Mouse (Mus musculus) hindbrain, embryonic 12.5 days (tissue): ENCODE results near the gene Ddr2. TPM values are rescaled to one million over a fixed set of nuclear protein-coding genes. Genes with fewer than 3 reads are reported as not detected.

Experiments
- ATAC-seq: fragments of 200-750 bp; cut with Nextera tagmentation; 2 replicates; pipeline ENCODE4 v1.8.0; 2017; ENCODE audit warnings: moderate TSS enrichment; ENCODE audit not compliant: low FRiP score
- H3K27ac ChIP-seq: fragments of 300-500 bp; sonication (generic); 2 replicates; pipeline ENCODE4 v1.5.1; 2016; ENCODE audit warnings: mild to moderate bottlenecking
- H3K27me3 ChIP-seq: fragments of 300-500 bp; sonication (generic); 2 replicates; pipeline ENCODE4 v1.6.1; 2016; ENCODE audit warnings: mild to moderate bottlenecking
- H3K36me3 ChIP-seq: fragments of 300-500 bp; sonication (generic); 2 replicates; pipeline ENCODE4 v1.6.1; 2016; ENCODE audit warnings: mild to moderate bottlenecking
- H3K4me1 ChIP-seq: fragments of 300-500 bp; sonication (generic); 2 replicates; pipeline ENCODE4 v1.6.1; 2016
- H3K4me2 ChIP-seq: fragments of 300-500 bp; sonication (generic); replicated peaks from 2 replicates; pipeline ENCODE4 v1.6.1; 2016; ENCODE audit warnings: mild to moderate bottlenecking
- H3K4me3 ChIP-seq: fragments of 300-500 bp; sonication (generic); 2 replicates; pipeline ENCODE4 v1.5.1; 2016; ENCODE audit warnings: mild to moderate bottlenecking
- H3K9ac ChIP-seq: fragments of 300-500 bp; sonication (generic); 2 replicates; pipeline ENCODE4 v1.6.1; 2016; ENCODE audit warnings: mild to moderate bottlenecking, moderate library complexity
- H3K9me3 ChIP-seq: fragments of 300-500 bp; sonication (generic); replicated peaks from 2 replicates; pipeline ENCODE4 v1.6.1; 2016; ENCODE audit warnings: mild to moderate bottlenecking
- WGBS: fragments of 180-500 bp; shearing (Covaris S2); methylation state at CpG from one replicate; pipeline ENCODE4 v1.1.7; 2016; 5-methylcytosine and 5-hydroxymethylcytosine counted together
- polyA plus RNA-seq: library from polyadenylated mRNA; unstranded; fragments of >200 nt; fragmentation: Nextera tagmentation; extraction: Ambion mirVana; gene quantifications from 2 replicates; pipeline ENCODE4 v1.2.1, GENCODE M21; 2016

Gene Ddr2
- polyA plus RNA-seq, 1 experiment from 2014 or later: 42.1 TPM

- Histone ChIP-seq H3K9ac (no peak overlapping the region), H3K27me3 (no peaks in the 10 kb centered on the region), H3K36me3 (no peaks in the 10 kb centered on the region), H3K4me2 (no peak overlapping the region), H3K9me3 (0 out of 2 replicates have a peak, but pooled peaks cover 6% of the 10 kb centered on the region), H3K4me3 (no peak overlapping the region), H3K27ac (no peak overlapping the region), H3K4me1 (peaks cover 6% of the 10 kb centered on the region; the same call in 1 of the 2 replicates)
- ATAC-seq: no peak; the same call in 1 of the 2 replicates
- 62% methylated on average over 6 of the region's 6 CpGs for WGBS
Measured at GRCm38 (mm10) chr1:170056214-170056613, 54.3 kb downstream of the Ddr2 start.

- H3K27me3 ChIP-seq: no peaks in the 10 kb centered on the region
- WGBS: 83% methylated on average over 1 of the region's 1 CpGs
- no peak overlapping the region for H3K9ac ChIP-seq
- H3K27ac ChIP-seq: no peak overlapping the region; the same call in 1 of the 2 replicates
- H3K9me3 ChIP-seq: no peaks in the 10 kb centered on the region
- H3K4me1 ChIP-seq: peaks cover 6% of the 10 kb centered on the region; the same call in 1 of the 2 replicates
- no peak overlapping the region for H3K4me2 ChIP-seq
- no peaks in the 10 kb centered on the region for H3K36me3 ChIP-seq
- ATAC-seq: no peak
- no peak overlapping the region for H3K4me3 ChIP-seq
Measured at GRCm38 (mm10) chr1:170052469-170053065, 58.0 kb downstream of the Ddr2 start.

- ATAC-seq: no peak
- Histone ChIP-seq H3K4me1 (peaks cover 6% of the 10 kb centered on the region; the same call in 1 of the 2 replicates), H3K9ac (no peak overlapping the region), H3K27me3 (no peaks in the 10 kb centered on the region), H3K27ac (no peak overlapping the region), H3K36me3 (no peaks in the 10 kb centered on the region), H3K9me3 (no peaks in the 10 kb centered on the region), H3K4me3 (no peak overlapping the region), H3K4me2 (no peak overlapping the region)
- 62% methylated on average over 5 of the region's 5 CpGs for WGBS
Measured at GRCm38 (mm10) chr1:170051631-170052177, 58.9 kb downstream of the Ddr2 start.

- 87% methylated on average over 4 of the region's 4 CpGs for WGBS
- H3K4me2 ChIP-seq: no peak overlapping the region
Measured at GRCm38 (mm10) chr1:170048434-170048833, 62.1 kb downstream of the Ddr2 start.

GRCm38 (mm10) chr1:170044726-170045471, 65.7 kb downstream of the Ddr2 start:
- WGBS: 81% methylated on average over 9 of the region's 9 CpGs
- ATAC-seq: no peak
- no peak overlapping the region for H3K4me2 ChIP-seq
- H3K36me3 ChIP-seq: no peaks in the 10 kb centered on the region
- no peaks in the 10 kb centered on the region for H3K4me1 ChIP-seq
- H3K9me3 ChIP-seq: no peaks in the 10 kb centered on the region
- H3K4me3 ChIP-seq: no peak overlapping the region
- no peaks in the 10 kb centered on the region for H3K27me3 ChIP-seq
- no peak overlapping the region for H3K9ac ChIP-seq
- no peak overlapping the region for H3K27ac ChIP-seq

More at GRCm38 (mm10) chr1:170048434-170048833, 62.1 kb downstream of the Ddr2 start:
- H3K9me3 ChIP-seq: no peaks in the 10 kb centered on the region
- no peaks in the 10 kb centered on the region for H3K27me3 ChIP-seq
- H3K4me3 ChIP-seq: no peak overlapping the region
- no peak overlapping the region for H3K9ac ChIP-seq
- H3K36me3 ChIP-seq: no peaks in the 10 kb centered on the region
- ATAC-seq: no peak
- no peak overlapping the region for H3K27ac ChIP-seq
- H3K4me1 ChIP-seq: no peaks in the 10 kb centered on the region; the same call in 1 of the 2 replicates

- Histone ChIP-seq H3K4me1 (no peaks in the 10 kb centered on the region), H3K4me3 (no peak overlapping the region), H3K4me2 (no peak overlapping the region), H3K27me3 (no peaks in the 10 kb centered on the region), H3K36me3 (no peaks in the 10 kb centered on the region), H3K9me3 (no peaks in the 10 kb centered on the region), H3K27ac (no peak overlapping the region), H3K9ac (no peak overlapping the region)
- no peak for ATAC-seq
Measured at GRCm38 (mm10) chr1:170043753-170044152, 66.8 kb downstream of the Ddr2 start.

- Histone ChIP-seq H3K4me3 (no peak overlapping the region), H3K9ac (no peak overlapping the region), H3K9me3 (no peaks in the 10 kb centered on the region), H3K4me1 (no peaks in the 10 kb centered on the region), H3K27me3 (no peaks in the 10 kb centered on the region), H3K4me2 (no peak overlapping the region), H3K27ac (no peak overlapping the region), H3K36me3 (no peaks in the 10 kb centered on the region)
- WGBS: 97% methylated on average over 5 of the region's 5 CpGs
- no peak for ATAC-seq
Measured at GRCm38 (mm10) chr1:170042996-170043395, 67.6 kb downstream of the Ddr2 start.

GRCm38 (mm10) chr1:170039402-170039801, 71.2 kb downstream of the Ddr2 start:
- no peak overlapping the region for H3K9ac ChIP-seq
- H3K27ac ChIP-seq: no peak overlapping the region
- H3K4me2 ChIP-seq: no peak overlapping the region
- WGBS: 80% methylated on average over 4 of the region's 4 CpGs
- no peak overlapping the region for H3K4me3 ChIP-seq
- H3K9me3 ChIP-seq: no peaks in the 10 kb centered on the region
- no peaks in the 10 kb centered on the region for H3K36me3 ChIP-seq
- no peaks in the 10 kb centered on the region for H3K4me1 ChIP-seq
- H3K27me3 ChIP-seq: no peaks in the 10 kb centered on the region
- ATAC-seq: no peak

GRCm38 (mm10) chr1:170035575-170035974, 75.0 kb downstream of the Ddr2 start:
- WGBS: 94% methylated on average over 3 of the region's 3 CpGs
- H3K27ac ChIP-seq: no peak overlapping the region
- no peak overlapping the region for H3K4me2 ChIP-seq
- no peaks in the 10 kb centered on the region for H3K27me3 ChIP-seq
- no peaks in the 10 kb centered on the region for H3K4me1 ChIP-seq
- no peaks in the 10 kb centered on the region for H3K36me3 ChIP-seq
- no peak for ATAC-seq
- H3K4me3 ChIP-seq: no peak overlapping the region
- no peaks in the 10 kb centered on the region for H3K9me3 ChIP-seq
- no peak overlapping the region for H3K9ac ChIP-seq

GRCm38 (mm10) chr1:170034961-170035360, 75.6 kb downstream of the Ddr2 start:
- no peak for ATAC-seq
- WGBS: 93% methylated on average over 4 of the region's 4 CpGs

GRCm38 (mm10) chr1:170031656-170032055, 78.9 kb downstream of the Ddr2 start:
- WGBS: 84% methylated on average over 3 of the region's 3 CpGs
- H3K9me3 ChIP-seq: no peaks in the 10 kb centered on the region
- H3K27me3 ChIP-seq: no peaks in the 10 kb centered on the region
- no peaks in the 10 kb centered on the region for H3K36me3 ChIP-seq
- H3K9ac ChIP-seq: no peak overlapping the region
- H3K4me2 ChIP-seq: no peak overlapping the region
- H3K27ac ChIP-seq: no peak overlapping the region
- ATAC-seq: no peak
- H3K4me1 ChIP-seq: no peaks in the 10 kb centered on the region
- H3K4me3 ChIP-seq: no peak overlapping the region

More at GRCm38 (mm10) chr1:170034961-170035360, 75.6 kb downstream of the Ddr2 start:
- H3K4me2 ChIP-seq: no peak overlapping the region
- no peaks in the 10 kb centered on the region for H3K27me3 ChIP-seq
- no peaks in the 10 kb centered on the region for H3K36me3 ChIP-seq
- no peak overlapping the region for H3K9ac ChIP-seq
- H3K4me1 ChIP-seq: no peaks in the 10 kb centered on the region
- no peak overlapping the region for H3K4me3 ChIP-seq
- H3K27ac ChIP-seq: no peak overlapping the region
- no peaks in the 10 kb centered on the region for H3K9me3 ChIP-seq

GRCm38 (mm10) chr1:170014784-170015183, 95.8 kb downstream of the Ddr2 start:
- Histone ChIP-seq H3K4me3 (no peak overlapping the region), H3K9me3 (peaks cover 34% of the 10 kb centered on the region), H3K27ac (no peak overlapping the region), H3K36me3 (no peaks in the 10 kb centered on the region), H3K4me1 (no peaks in the 10 kb centered on the region), H3K27me3 (no peaks in the 10 kb centered on the region), H3K9ac (no peak overlapping the region), H3K4me2 (no peak overlapping the region)
- 86% methylated on average over 3 of the region's 3 CpGs for WGBS
- ATAC-seq: no peak
